Mouse (Mus musculus): Measurements from ENCODE around the gene Ccr1.

DNA sequence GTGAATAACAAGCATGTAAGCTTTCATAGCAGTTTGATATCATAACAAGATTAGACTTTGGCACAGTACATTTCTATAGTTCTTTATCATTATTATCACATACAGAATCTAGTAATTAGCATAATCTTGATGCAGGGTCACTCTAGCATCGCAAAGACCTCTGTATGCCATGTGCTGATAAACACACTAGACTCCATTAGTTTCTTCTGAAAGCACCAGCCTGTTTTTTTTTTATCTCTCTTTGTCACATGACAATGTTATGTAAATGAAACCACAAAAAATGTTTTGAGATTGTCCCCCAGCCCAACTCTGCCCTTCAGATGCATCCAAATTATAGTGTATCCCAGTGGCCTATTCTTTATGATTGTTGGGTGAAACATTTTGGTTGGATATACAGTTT, 20.7 kb downstream of the Ccr1 start:
- TF ChIP-seq POLR2A (IDR thresholded peaks at IDR 0.05; ENCODE audit: borderline replicate concordance, low read depth, low read length) (no peak), CTCF (IDR thresholded peaks at IDR 0.05; ENCODE audit: low read depth, low read length) (no peak)
